Mouse (Mus musculus) lung, adult 2 months (tissue): ENCODE data around the gene 2210011C24Rik. TPM values are rescaled to one million over a fixed set of nuclear protein-coding genes. Genes with fewer than 3 reads are reported as not detected.

Source experiments
- DNase-seq: peaks from one replicate; pipeline ENCODE4 v3.0.0; 2022
- H3K4me1 ChIP-seq: fragments of 200-500 bp; 2 replicates; pipeline ENCODE4 v1.6.1; 2011; ENCODE audit warnings: low read length; ENCODE audit not compliant: control insufficient read depth, insufficient read depth
- H3K4me3 ChIP-seq: fragments of 200-500 bp; replicated peaks from 2 replicates; pipeline ENCODE3; 2011; ENCODE audit warnings: low read depth, mild to moderate bottlenecking, control low read depth, low read length; ENCODE audit errors: extremely low read depth
- CTCF ChIP-seq: fragments of 200-500 bp; IDR thresholded peaks from 2 replicates; pipeline ENCODE4 v1.5.1; 2011; ENCODE audit warnings: mild to moderate bottlenecking, low read length, control low read depth; ENCODE audit not compliant: insufficient read depth
- POLR2A ChIP-seq: fragments of 200-500 bp; IDR thresholded peaks from 2 replicates; pipeline ENCODE4 v1.6.1; 2011; ENCODE audit warnings: low read depth, mild to moderate bottlenecking, control low read depth, low read length, borderline replicate concordance; ENCODE audit errors: extremely low read depth
- WGBS: fragments of 180-500 bp; shearing (Covaris S2); methylation state at CpG from one replicate; pipeline ENCODE4 v1.1.7; 2018; 5-methylcytosine and 5-hydroxymethylcytosine counted together
- polyA plus RNA-seq: library from polyadenylated mRNA; depleted of rRNA; stranded (reverse); fragments of >200 nt; gene quantifications from 2 replicates; pipeline ENCODE4 v1.2.3, GENCODE M21; 2012

Gene 2210011C24Rik
- polyA plus RNA-seq, 1 experiment = 29.5 TPM

GRCm38 (mm10) chr8:83980250-83980649, 31.7 kb downstream of the 2210011C24Rik start:
- DNase-seq = no peak
- 96% methylated on average over 1 of the region's 1 CpGs for WGBS
- Histone ChIP-seq H3K4me3 (no peak overlapping the region), H3K4me1 (peaks cover 11% of the 10 kb centered on the region)
- TF ChIP-seq CTCF = no peak
- no peak for TF ChIP-seq POLR2A

GRCm38 (mm10) chr8:83978200-83978599, 33.8 kb downstream of the 2210011C24Rik start:
- DNase-seq = no peak
- TF ChIP-seq POLR2A (no peak), CTCF (no peak)
- 64% methylated on average over 9 of the region's 9 CpGs for whole genome bisulfite sequencing
- H3K4me1 ChIP-seq = peaks cover 18% of the 10 kb centered on the region
- H3K4me3 ChIP-seq = no peak overlapping the region

- DNase-seq = no peak
- Histone ChIP-seq H3K4me3 (no peak overlapping the region), H3K4me1 (peaks cover 18% of the 10 kb centered on the region)
- no peak for TF ChIP-seq CTCF
- no peak for TF ChIP-seq POLR2A
- 21% methylated on average over 6 of the region's 6 CpGs for WGBS
These were observed 34.3 kb downstream of the 2210011C24Rik start for GRCm38 (mm10) chr8:83977646-83978045.

DNA sequence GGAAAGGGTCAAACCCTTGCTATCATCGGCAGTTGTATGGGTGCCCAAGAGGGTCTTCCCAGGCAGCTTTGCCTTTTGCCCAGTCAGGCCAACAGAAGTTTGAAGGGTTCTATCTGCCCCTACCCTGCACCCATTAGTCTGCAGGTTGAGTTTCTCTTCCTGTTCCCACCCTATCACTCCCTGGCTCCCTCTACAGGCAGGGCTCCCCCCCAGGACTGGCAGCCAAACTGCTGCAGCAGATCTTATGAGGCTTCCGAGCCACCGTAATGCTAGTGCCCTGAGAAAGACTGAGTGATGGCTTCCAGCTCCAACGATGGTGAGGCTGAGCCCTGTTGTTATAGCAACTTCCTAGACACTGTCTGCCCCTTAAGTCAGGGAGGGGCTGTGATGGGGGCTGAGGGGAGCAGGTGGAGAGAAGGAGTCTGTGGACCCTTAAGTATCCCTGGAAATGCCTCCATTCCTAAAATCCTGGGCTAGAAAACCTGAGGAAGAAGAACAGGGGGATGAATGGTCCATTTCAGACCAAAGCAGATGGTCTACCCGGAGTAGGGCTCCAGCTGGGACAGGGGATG, 35.1 kb downstream of the 2210011C24Rik start:
- 72% methylated on average over 5 of the region's 5 CpGs for WGBS
- no peak for TF ChIP-seq POLR2A
- no peak for TF ChIP-seq CTCF
- DNase-seq = no peak
- H3K4me3 ChIP-seq = no peak overlapping the region
- peaks cover 18% of the 10 kb centered on the region for H3K4me1 ChIP-seq

GRCm38 (mm10) chr8:83976101-83976630, 35.8 kb downstream of the 2210011C24Rik start:
- DNase-seq = peak; percentile 45
- Histone ChIP-seq H3K4me1 (peaks cover 18% of the 10 kb centered on the region), H3K4me3 (no peak overlapping the region)
- 71% methylated on average over 4 of the region's 4 CpGs for whole genome bisulfite sequencing
- no peak for TF ChIP-seq POLR2A
- peak; percentile 72 for TF ChIP-seq CTCF

DNA sequence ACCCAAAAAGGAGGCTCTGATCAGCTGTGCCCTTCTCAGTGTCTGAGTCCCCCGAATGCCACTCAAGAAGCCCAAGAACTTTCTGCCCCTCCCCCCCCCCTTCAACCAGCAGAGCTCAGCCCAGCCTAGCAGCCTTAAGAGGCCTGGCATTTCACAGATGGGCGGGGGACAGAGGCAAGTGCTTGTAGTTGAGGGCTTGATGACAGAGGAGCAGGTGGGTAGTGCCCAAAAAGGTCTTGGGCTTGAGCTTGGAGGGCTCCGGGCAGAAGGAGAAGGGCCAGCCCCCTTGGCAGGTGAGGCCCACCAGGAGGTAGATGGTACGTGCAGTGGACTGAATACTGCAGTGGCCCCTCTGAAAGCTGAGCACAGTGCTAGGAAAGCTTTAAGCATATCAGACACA, 37.5 kb downstream of the 2210011C24Rik start:
- Histone ChIP-seq H3K4me1 (peaks cover 18% of the 10 kb centered on the region), H3K4me3 (no peak overlapping the region)
- WGBS = 64% methylated on average over 4 of the region's 4 CpGs
- no peak for TF ChIP-seq CTCF
- no peak for TF ChIP-seq POLR2A
- peak; percentile 51 for DNase-seq

DNA sequence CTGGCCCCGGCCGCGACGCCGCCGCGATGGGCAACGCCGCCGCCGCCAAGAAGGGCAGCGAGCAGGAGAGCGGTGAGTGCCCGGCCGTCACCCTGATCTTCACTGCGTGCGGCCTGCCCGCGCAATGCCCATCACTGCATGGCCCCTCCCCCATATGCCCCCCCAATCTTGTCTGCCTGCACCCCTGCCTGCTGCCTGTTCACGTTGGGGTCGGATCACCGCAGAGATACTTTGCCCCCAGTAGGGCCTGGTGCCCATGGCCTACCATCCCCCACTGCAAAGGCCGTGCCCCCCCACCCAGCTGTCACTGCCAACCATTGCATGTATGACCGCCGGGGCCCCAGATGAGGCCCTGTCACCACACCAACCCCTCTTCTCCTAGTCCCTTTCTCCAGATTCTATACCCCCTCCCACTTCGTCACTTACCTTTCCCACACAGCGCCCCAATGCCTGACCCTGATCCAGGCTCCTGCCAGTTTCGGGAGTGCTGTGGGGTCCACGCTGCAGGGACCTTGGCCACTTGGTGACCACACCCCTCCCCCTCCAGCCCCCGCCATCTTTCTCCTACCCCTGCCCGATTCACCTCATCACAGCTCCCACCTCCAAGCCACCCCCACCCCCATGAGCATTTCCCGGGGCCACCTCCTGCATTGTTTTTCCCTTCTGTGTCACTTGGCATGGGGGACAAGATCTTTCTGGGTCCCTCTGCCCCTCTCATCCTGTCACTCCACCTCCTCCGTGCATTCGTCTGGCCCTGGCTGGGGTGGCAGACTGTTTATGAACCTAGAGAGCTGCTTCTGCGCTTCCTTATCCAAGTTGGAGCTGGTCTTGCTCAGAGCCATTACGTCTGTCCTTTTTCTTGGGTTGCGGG, 38.6 kb downstream of the 2210011C24Rik start:
- 3% methylated on average over 37 of the region's 37 CpGs for WGBS
- H3K4me3 ChIP-seq = peak overlapping the region; percentile 93
- TF ChIP-seq POLR2A (no peak), CTCF (no peak)
- H3K4me1 ChIP-seq = peaks cover 18% of the 10 kb centered on the region
- peak; percentile 35 for DNase-seq

- peaks cover 14% of the 10 kb centered on the region for H3K4me1 ChIP-seq
- TF ChIP-seq CTCF (no peak), POLR2A (peak; percentile 50; the same call in 1 of the 2 replicates)
- under 1% methylated on average over 80 of the region's 94 CpGs for WGBS
- DNase-seq = peak; percentile 93
- H3K4me3 ChIP-seq = peak within 1 kb of the TSS; percentile 93
These were observed 39.5 kb downstream of the 2210011C24Rik start, which contains the start of gene Prkaca for GRCm38 (mm10) chr8:83972150-83973120. TSS of gene Prkaca (plus strand) at chr8:83972993.

DNA sequence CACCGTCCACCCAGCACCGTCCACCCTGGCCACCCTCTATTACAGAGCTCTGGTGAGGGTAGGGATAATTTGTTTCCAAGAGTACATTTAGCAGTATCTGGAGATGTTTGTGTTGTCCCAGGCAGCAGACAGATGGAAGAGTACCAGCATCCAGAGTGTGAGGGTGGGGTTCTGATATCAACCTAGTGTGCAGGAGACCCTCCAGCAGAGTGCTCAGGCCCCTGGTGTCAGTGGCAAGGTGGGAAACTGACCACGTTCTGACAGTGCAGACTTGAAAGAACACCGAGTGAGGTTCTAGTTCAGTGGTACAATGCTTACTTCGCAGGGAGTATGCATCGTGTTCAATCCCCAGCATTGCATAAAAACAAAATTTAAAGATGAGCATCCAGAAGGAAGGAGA, 40.3 kb downstream of the 2210011C24Rik start:
- no peak overlapping the region for H3K4me3 ChIP-seq
- 78% methylated on average over 6 of the region's 6 CpGs for WGBS

DNA sequence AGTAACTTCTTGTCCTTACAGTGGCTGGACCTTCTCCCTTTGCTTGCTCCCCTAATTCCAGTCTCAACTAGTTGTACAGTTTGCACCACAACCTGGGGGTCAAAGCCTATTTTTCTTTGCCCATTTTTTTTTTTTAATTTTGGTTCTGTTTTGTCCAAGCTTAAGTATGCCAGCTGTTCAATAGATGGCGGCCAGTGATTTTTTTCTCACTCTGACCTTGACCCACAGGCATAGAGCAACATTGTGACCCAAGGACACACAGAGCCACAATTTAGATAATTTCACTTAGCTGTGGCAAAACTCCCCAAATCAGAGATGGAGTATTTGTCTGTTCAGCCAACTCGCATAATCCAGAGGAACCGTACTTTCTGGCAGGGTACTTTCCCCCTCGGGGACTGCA, 40.9 kb downstream of the 2210011C24Rik start:
- WGBS = 83% methylated on average over 4 of the region's 4 CpGs
- Histone ChIP-seq H3K4me3 (no peak overlapping the region), H3K4me1 (peaks cover 8% of the 10 kb centered on the region)
- TF ChIP-seq POLR2A = no peak
- no peak for TF ChIP-seq CTCF
- no peak for DNase-seq

More for the DNA sequence above, 40.3 kb downstream of the 2210011C24Rik start:
- no peak for TF ChIP-seq POLR2A
- no peak for TF ChIP-seq CTCF
- peaks cover 8% of the 10 kb centered on the region for H3K4me1 ChIP-seq
- no peak for DNase-seq
